Mouse (Mus musculus) hindbrain, embryonic 13.5 days (tissue): ENCODE data around the gene Mcfd2. TPM values are rescaled to one million over a fixed set of nuclear protein-coding genes. Genes with fewer than 3 reads are reported as not detected.
"Not testable (repeated sequence)": the region's sequence is repeated elsewhere in the genome, so short reads cannot be mapped to it uniquely, and the experiment has no call there.

Source experiments
- ATAC-seq: fragments of 200-750 bp; cut with Nextera tagmentation; 2 replicates; pipeline ENCODE4 v1.8.0; 2017; ENCODE audit warnings: moderate TSS enrichment; ENCODE audit not compliant: low FRiP score
- H3K27ac ChIP-seq: fragments of 300-500 bp; sonication (generic); 2 replicates; pipeline ENCODE4 v1.5.1; 2015; ENCODE audit warnings: inconsistent platforms, mild to moderate bottlenecking, moderate library complexity
- H3K27me3 ChIP-seq: fragments of 300-500 bp; sonication (generic); 2 replicates; pipeline ENCODE4 v1.6.1; 2015; ENCODE audit warnings: mild to moderate bottlenecking, inconsistent platforms
- H3K36me3 ChIP-seq: fragments of 300-500 bp; sonication (generic); 2 replicates; pipeline ENCODE4 v1.6.1; 2015; ENCODE audit warnings: mild to moderate bottlenecking, inconsistent platforms
- H3K4me1 ChIP-seq: fragments of 300-500 bp; sonication (generic); replicated peaks from 2 replicates; pipeline ENCODE4 v1.6.1; 2015; ENCODE audit warnings: inconsistent platforms
- H3K4me2 ChIP-seq: fragments of 300-500 bp; sonication (generic); 2 replicates; pipeline ENCODE4 v1.6.1; 2015; ENCODE audit warnings: inconsistent platforms, mild to moderate bottlenecking, moderate library complexity
- H3K4me3 ChIP-seq: fragments of 300-500 bp; sonication (generic); 2 replicates; pipeline ENCODE4 v1.5.1; 2015; ENCODE audit warnings: mild to moderate bottlenecking, inconsistent platforms
- H3K9ac ChIP-seq: fragments of 300-500 bp; sonication (generic); 2 replicates; pipeline ENCODE4 v1.6.1; 2015; ENCODE audit warnings: mild to moderate bottlenecking, inconsistent platforms
- H3K9me3 ChIP-seq: fragments of 300-500 bp; sonication (generic); 2 replicates; pipeline ENCODE4 v1.6.1; 2016; ENCODE audit warnings: inconsistent platforms
- WGBS: fragments of 180-500 bp; shearing (Covaris S2); methylation state at CpG from one replicate; pipeline ENCODE4 v1.1.7; 2015; 5-methylcytosine and 5-hydroxymethylcytosine counted together
- polyA plus RNA-seq: library from polyadenylated mRNA; unstranded; fragments of >200 nt; fragmentation: Nextera tagmentation; extraction: Ambion mirVana; gene quantifications from 2 replicates; pipeline ENCODE4 v1.2.1, GENCODE M21; 2015

The Mcfd2 gene
- polyA plus RNA-seq, 1 experiment from 2014 or later: 50.9 TPM

GRCm38 (mm10) chr17:87302014-87302794 is 36.5 kb upstream of the Mcfd2 start:
- H3K9me3 ChIP-seq: no peaks in the 10 kb centered on the region
- no peak overlapping the region for H3K4me3 ChIP-seq
- H3K36me3 ChIP-seq: no peaks in the 10 kb centered on the region
- no peaks in the 10 kb centered on the region for H3K27me3 ChIP-seq
- H3K4me2 ChIP-seq: no peak overlapping the region
- 85% methylated on average over 13 of the region's 13 CpGs for WGBS
- no peaks in the 10 kb centered on the region for H3K4me1 ChIP-seq
- no peak for ATAC-seq
- no peak overlapping the region for H3K27ac ChIP-seq
- no peak overlapping the region for H3K9ac ChIP-seq

DNA sequence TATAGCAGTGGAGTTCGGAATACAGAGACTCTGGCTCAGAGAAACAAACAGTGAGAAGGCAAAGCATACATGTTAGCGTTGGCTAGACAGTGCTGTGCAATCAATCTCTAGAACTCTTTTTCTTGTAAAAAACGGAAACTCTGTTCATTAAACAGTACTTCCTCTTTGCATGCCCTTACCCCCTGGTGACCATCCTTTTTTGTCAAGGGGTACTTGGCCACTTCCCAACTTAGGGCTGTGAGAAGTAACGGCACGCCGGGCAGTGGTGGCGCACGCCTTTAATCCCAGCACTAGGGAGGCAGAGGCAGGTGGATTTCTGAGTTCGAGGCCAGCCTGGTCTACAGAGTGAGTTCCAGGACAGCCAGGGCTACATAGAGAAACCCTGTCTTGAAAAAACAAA is 35.9 kb upstream of the Mcfd2 start:
- not testable (repeated sequence) for H3K9me3 ChIP-seq, ATAC-seq, H3K4me3 ChIP-seq, H3K4me1 ChIP-seq, H3K9ac ChIP-seq, H3K27ac ChIP-seq, H3K36me3 ChIP-seq, H3K27me3 ChIP-seq, H3K4me2 ChIP-seq
- 84% methylated on average over 9 of the region's 9 CpGs for WGBS

DNA sequence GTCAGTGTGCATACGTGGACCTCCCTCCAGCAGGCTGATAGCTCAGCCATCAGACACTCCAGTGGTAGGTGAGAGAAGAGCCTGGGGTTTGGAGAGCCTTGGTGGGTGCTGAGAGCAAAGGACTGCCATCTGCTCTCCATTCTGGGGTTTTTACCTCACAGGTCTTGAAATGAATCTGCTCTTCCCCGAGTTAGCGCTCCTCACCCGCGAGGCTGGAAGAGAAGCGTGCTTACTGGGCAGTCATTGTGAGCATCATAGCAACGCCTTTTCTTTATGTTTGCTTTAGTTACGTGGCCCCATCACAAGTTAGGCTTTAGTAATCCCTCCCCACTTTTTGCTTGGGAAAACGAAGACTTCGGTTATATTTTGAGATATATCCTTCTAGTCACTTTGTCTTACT is 34.6 kb upstream of the Mcfd2 start:
- 87% methylated on average over 10 of the region's 10 CpGs for WGBS
- ATAC-seq: no peak
- H3K4me2 ChIP-seq: no peak overlapping the region

GRCm38 (mm10) chr17:87298944-87299343 is 33.2 kb upstream of the Mcfd2 start:
- ATAC-seq: no peak
- Histone ChIP-seq H3K4me2 (no peak overlapping the region), H3K36me3 (no peaks in the 10 kb centered on the region), H3K27me3 (no peaks in the 10 kb centered on the region), H3K9me3 (no peaks in the 10 kb centered on the region), H3K27ac (no peak overlapping the region), H3K4me3 (no peak overlapping the region), H3K4me1 (no peaks in the 10 kb centered on the region), H3K9ac (no peak overlapping the region)
- 86% methylated on average over 6 of the region's 6 CpGs for WGBS

More for the DNA sequence above, 34.6 kb upstream of the Mcfd2 start:
- Histone ChIP-seq H3K4me3 (no peak overlapping the region), H3K4me1 (no peaks in the 10 kb centered on the region), H3K27ac (no peak overlapping the region), H3K36me3 (no peaks in the 10 kb centered on the region), H3K27me3 (no peaks in the 10 kb centered on the region), H3K9me3 (no peaks in the 10 kb centered on the region), H3K9ac (no peak overlapping the region)

DNA sequence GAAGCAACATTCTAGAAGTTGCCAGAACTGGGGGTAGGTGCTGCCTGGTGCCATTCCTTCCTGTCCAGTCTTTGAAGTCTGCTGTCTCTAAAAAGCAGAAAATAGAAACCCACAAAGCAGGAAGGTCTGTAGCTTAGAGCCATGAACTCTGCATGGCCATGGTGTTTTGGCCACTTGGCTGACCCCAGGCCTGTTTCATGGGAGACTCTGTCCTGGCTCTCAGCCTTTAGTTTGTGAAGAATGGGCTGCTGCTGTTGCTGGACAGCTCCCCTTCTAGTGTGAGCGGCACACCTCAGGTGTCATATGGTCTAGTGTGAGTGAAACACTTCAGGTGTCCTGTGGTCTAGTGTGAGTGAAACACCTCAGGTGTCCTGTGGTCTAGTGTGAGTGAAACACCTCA is 31.0 kb upstream of the Mcfd2 start:
- H3K4me2 ChIP-seq, H3K27ac ChIP-seq, H3K9ac ChIP-seq, H3K4me1 ChIP-seq, H3K36me3 ChIP-seq, ATAC-seq, H3K4me3 ChIP-seq, H3K9me3 ChIP-seq, H3K27me3 ChIP-seq: not testable (repeated sequence)
- 88% methylated on average over 1 of the region's 1 CpGs for WGBS

DNA sequence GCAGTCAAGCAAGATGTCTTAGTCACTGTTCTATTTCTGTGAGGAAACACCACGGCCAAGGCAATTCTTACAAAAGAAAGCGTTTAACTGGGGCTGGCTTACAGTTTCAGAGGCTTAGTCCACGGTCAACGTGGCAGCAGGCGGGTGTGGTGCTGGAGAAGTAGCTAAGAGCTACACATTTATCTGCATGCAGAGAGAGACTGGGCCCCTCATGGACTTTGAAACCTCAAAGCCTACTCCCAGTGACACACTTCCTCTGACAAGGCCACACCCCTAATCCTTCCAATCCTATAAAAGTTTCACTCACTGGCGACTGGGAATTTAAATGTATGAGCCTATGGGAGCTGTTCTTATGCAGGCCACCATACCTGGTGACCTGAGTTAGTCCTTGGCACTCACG is 30.0 kb upstream of the Mcfd2 start:
- Histone ChIP-seq H3K27ac (no peak overlapping the region), H3K4me2 (no peak overlapping the region), H3K4me3 (no peak overlapping the region), H3K9ac (no peak overlapping the region), H3K4me1 (no peaks in the 10 kb centered on the region), H3K27me3 (no peaks in the 10 kb centered on the region), H3K9me3 (no peaks in the 10 kb centered on the region), H3K36me3 (0 out of 2 replicates have a peak, but pooled peaks cover 2% of the 10 kb centered on the region)
- no peak for ATAC-seq
- WGBS: 88% methylated on average over 7 of the region's 7 CpGs

DNA sequence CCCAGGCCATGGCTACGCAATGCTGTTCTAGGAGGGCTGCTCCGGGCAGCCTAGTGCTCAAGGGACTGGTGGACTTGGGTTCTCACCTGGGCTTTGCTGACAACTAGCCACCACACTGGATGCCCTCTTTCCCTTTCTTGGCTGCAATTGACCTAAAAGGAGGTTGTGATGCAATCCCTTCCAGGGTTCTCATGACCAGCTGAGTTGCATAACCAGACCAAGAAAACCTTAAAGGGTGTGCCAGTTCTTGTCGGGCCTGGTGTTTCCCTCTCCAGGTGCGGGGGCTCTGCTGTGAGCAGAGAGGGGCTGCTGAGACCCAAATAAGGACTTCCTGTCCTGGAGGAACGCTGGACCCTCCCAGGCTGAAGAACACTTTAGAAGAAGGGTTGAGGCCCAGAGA is 27.4 kb upstream of the Mcfd2 start:
- 0 out of 2 replicates have a peak, but pooled peaks cover 2% of the 10 kb centered on the region for H3K36me3 ChIP-seq
- no peak overlapping the region for H3K4me2 ChIP-seq
- no peaks in the 10 kb centered on the region for H3K9me3 ChIP-seq
- ATAC-seq: no peak
- no peak overlapping the region for H3K4me3 ChIP-seq
- H3K9ac ChIP-seq: no peak overlapping the region
- peaks cover 4% of the 10 kb centered on the region; the same call in 1 of the 2 replicates for H3K27me3 ChIP-seq
- peaks cover 4% of the 10 kb centered on the region; the same call in 1 of the 2 replicates for H3K4me1 ChIP-seq
- WGBS: 95% methylated on average over 5 of the region's 5 CpGs
- H3K27ac ChIP-seq: no peak overlapping the region

GRCm38 (mm10) chr17:87291782-87292181 is 26.0 kb upstream of the Mcfd2 start:
- no peak for ATAC-seq
- H3K9me3 ChIP-seq: no peaks in the 10 kb centered on the region
- H3K4me1 ChIP-seq: peaks cover 6% of the 10 kb centered on the region; the same call in 1 of the 2 replicates
- no peak overlapping the region for H3K4me3 ChIP-seq
- no peak overlapping the region for H3K9ac ChIP-seq
- no peak overlapping the region for H3K27ac ChIP-seq
- H3K4me2 ChIP-seq: no peak overlapping the region
- H3K27me3 ChIP-seq: peaks cover 12% of the 10 kb centered on the region
- H3K36me3 ChIP-seq: 0 out of 2 replicates have a peak, but pooled peaks cover 2% of the 10 kb centered on the region
- WGBS: 89% methylated on average over 5 of the region's 5 CpGs

DNA sequence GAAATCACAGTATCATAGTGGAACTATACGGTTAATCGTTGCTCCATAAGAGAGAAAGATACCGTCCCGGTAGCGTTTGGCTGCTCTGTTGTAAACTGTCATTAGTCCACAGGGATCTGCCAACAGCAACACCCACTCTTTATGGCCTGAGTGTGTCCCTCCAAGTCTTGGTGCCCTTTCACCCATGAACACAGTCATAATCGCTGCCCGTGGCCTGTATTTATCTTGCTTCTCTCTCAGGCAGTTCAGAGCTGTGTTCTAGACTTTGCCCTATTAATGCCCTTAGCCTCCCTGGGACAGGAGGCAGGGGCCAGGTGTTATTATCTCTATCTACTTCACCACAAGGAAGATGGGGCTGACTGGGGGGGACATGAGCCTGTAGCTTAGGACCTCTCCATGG is 25.3 kb upstream of the Mcfd2 start:
- H3K4me2 ChIP-seq: no peak overlapping the region
- no peak overlapping the region for H3K9ac ChIP-seq
- H3K27me3 ChIP-seq: peaks cover 18% of the 10 kb centered on the region
- no peak for ATAC-seq
- 95% methylated on average over 7 of the region's 7 CpGs for WGBS
- peaks cover 6% of the 10 kb centered on the region; the same call in 1 of the 2 replicates for H3K4me1 ChIP-seq
- no peak overlapping the region for H3K4me3 ChIP-seq
- H3K9me3 ChIP-seq: no peaks in the 10 kb centered on the region
- no peak overlapping the region for H3K27ac ChIP-seq
- 0 out of 2 replicates have a peak, but pooled peaks cover 2% of the 10 kb centered on the region for H3K36me3 ChIP-seq

DNA sequence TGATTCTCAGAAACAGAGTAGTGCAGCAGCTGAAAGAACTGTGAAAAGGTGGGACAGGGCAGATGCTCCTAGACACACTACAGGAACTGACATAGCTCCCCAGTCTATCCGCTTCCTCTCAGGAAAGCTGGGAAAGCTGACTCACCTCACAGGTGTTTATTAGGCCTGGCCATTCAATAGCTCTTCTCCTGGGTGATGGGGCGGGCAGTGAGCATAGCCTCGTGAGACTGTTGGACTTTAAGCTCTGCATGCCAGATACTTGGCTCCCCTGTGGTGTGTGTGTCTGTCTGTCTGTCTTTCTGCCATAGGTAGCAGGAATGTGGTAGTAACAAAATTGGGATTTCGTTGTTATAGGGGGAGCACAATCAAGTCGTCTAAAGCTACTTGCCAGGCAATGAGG is 23.6 kb upstream of the Mcfd2 start:
- Histone ChIP-seq H3K4me1 (peaks cover 10% of the 10 kb centered on the region), H3K4me2 (no peak overlapping the region), H3K9ac (no peak overlapping the region), H3K9me3 (no peaks in the 10 kb centered on the region), H3K36me3 (0 out of 2 replicates have a peak, but pooled peaks cover 2% of the 10 kb centered on the region), H3K27me3 (peaks cover 35% of the 10 kb centered on the region), H3K27ac (no peak overlapping the region), H3K4me3 (no peak overlapping the region)
- ATAC-seq: no peak
- 71% methylated on average over 5 of the region's 5 CpGs for WGBS

DNA sequence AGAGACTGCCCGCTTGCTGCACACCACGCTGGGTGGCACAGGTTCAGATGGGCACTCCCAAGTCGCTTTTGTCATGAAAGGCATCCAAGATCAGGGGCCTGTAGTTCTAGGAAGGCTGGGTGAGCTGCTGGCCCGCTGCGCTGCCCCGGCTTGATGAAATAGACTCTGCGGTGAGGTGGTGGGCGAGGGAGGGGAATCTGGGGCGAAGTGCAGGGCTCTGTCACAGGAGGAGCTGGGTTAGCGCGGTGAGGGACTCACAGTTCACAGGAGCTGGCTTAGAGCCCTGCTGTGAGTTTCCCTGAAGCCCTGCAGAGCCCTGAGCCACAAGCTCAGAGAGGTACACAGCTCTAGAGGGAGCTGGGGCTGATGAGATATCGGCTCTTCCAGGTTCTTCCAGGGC is 22.4 kb upstream of the Mcfd2 start:
- Histone ChIP-seq H3K9ac (no peak overlapping the region), H3K36me3 (no peaks in the 10 kb centered on the region), H3K27ac (no peak overlapping the region), H3K9me3 (no peaks in the 10 kb centered on the region), H3K27me3 (peaks cover 44% of the 10 kb centered on the region), H3K4me3 (no peak overlapping the region), H3K4me2 (no peak overlapping the region), H3K4me1 (peaks cover 22% of the 10 kb centered on the region)
- WGBS: 20% methylated on average over 12 of the region's 12 CpGs
- no peak for ATAC-seq

DNA sequence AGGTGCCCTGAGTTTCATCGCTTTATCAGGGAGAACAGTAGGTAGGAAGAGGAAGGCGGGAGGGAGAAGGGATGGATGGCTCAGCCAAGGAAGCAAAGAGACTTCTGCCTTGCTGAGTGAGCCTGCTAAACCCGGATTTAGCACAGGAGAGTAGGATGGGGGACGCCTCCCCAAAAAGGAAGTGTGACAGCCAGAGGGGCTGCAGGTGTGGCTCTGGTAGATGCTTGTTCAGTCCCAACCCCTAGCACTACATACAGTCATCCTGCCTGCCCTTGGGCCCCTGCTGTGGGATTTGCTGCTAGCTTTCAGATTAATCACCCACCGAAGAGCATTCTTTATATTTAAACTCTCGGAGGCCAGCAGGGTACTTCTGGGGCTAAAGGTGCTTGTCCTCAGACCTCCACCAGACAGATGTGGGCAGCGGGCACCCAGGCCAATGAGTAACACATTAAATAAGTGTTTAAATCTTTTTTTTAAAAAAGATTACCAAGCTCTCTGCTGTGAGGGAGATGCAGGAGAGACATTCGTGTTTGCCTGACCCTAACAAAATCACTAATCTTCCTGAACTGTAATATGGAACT is 21.6 kb upstream of the Mcfd2 start:
- Histone ChIP-seq H3K27ac (no peak overlapping the region), H3K4me1 (peaks cover 25% of the 10 kb centered on the region), H3K4me2 (no peak overlapping the region), H3K9me3 (no peaks in the 10 kb centered on the region), H3K9ac (no peak overlapping the region), H3K4me3 (no peak overlapping the region), H3K27me3 (peaks cover 44% of the 10 kb centered on the region), H3K36me3 (no peaks in the 10 kb centered on the region)
- ATAC-seq: no peak
- WGBS: 58% methylated on average over 8 of the region's 8 CpGs
